Mouse (Mus musculus): ENCODE data around the gene Ttc27. TPM values are rescaled to one million over a fixed set of nuclear protein-coding genes. Genes with fewer than 3 reads are reported as not detected.

Ttc27 gene
- total RNA-seq, 2 experiments from 2014 or later, result 13.1 to 17.1 TPM

DNA sequence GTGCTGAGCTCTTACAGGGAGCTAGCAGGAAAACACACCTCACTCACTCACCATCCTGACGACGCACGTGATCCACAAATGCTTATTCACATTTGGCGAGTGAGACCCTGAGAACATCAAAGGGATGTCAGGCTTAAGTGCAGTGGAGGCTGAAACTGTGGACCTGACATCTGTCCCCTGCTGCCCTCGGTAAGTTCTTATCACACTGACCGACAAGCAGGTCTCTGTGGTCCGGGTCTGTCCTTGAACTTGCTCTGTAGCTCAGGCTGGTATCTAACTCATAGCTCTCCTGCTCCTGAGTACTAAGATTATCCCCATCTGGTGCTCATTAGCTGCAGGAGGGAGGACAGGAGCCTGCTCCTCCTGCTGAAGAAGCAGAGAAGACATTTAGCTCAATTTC is 162.2 kb downstream of the Ttc27 start:
- DNase-seq, result no peak

- DNase-seq, result no peak
Observed at GRCm38 (mm10) chr17:74887039-74887438, 169.5 kb downstream of the Ttc27 start.

DNA sequence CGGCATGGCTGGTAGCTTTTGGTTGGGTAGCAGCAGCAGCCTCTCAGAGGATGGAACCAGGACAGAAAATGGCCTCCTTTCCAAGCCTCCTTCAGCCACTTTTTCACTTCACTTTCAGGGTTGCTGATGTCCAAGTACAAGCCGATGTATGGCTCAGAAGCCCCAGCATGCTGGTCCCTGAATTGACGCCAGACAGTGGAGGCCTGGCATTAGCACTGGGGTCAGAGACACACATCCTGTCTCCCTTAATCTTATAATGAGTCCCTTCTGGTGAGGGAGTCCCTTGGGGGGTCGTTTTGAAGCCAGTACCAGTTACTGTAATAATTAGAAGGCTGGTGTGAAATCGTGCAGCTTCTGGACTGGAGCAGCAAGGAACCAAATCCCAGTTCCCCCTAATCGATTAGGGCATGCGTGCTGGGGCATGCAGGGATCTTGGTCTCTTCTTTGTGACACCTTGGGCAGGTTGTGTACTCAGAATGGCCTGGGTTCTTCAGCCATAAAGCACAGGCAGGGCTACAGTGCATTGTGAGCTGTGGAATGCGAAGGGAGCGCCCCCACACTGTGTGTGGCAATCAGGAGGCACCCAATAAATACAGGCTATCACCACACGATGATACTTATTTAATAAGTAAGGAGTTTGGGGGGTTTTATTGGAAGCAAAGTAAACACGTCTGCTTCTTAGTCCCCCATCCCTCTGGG is 171.5 kb downstream of the Ttc27 start:
- peak in 1 of 2 experiments; percentile 0 for DNase-seq

DNA sequence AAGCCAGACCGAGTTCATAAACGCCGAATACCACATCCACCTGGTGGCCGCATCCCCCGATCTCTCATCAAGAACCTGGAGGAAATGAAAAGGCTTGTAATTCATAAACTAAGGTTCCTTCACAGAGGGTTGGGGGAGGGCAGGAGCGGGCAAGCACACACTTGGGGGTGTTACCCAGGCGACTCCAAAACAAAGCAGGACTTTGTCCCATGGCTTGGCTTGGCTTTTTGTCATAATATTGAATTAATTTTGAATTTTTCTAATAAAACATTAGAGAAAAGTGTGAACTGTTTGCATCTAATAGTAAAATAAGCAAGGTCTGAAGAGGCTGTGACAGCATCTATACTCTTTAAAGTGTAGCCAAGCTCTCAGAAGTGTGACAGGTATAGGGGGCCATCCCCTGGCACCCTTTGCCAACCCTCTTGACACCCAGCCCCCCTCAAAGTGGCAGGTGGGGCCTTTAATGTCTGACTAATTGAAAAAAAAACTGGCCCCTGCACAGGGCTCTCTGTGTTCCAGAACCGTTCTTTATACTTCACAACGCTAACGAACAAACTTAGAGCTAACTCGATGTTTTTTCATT is 172.1 kb downstream of the Ttc27 start:
- DNase-seq, result no peak

DNA sequence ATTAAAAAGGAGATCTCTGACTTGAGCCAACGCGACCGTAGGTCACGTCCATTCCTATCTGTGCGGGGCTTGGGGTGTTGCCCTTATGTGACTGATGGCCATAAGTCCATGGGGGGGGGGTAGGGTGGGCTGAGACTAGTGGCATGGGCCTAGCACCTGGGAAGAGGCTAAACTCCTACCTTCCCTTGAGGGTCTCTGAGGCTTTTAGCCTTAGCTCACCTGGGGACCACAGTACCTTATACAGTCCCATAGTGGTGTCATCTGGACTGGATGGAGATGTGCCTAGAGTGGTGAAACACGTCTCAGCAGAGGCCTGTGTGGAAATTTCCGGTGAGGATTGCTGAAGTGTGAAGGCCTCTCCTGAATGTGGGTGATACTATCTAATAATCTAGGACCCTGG is 184.9 kb downstream of the Ttc27 start:
- no peak for DNase-seq

DNA sequence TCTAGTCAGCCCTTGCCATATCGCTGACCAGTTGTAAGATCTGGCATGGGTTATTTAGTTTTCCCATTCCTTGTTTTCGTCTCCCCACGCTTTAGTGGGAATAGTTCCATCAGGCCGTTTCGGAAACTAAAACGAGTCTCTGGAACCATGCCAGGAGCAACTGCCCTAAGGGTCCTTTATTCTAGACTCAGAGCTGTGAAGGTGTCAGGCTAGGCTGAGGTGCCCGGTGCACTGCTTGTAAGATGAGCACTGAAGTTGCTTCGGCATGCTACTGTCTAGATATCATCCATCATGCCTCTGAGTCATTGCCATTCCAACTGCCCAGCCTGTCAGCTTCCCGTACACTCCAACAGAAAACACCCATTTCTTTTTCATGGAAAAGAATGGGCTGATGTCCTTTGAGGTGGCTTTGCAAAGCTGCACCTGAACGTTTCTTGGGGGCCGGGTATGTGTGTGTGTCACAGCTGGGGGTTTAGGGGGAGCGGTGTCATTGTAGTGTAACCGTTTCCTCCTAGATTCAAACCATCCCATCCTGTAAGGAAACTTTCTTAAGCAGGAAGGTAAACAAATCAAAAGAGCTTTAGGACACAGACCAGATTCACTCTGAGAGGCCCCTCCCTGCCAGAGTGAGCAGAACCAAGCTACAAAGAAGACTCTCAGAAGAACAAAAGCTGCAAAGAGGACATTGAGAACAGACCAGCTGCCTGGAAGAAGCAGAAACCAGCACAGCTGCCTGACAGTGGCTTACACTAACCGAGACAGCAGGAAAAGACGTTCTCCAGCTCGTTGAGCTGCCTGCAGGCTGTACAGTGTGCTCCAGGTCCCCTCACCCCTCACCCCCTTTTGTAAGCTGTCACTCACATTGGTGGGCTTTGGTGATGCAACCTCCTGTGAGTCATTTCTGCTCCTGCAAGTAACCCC is 186.1 kb downstream of the Ttc27 start:
- peak; percentile 13 to 16 for DNase-seq

DNA sequence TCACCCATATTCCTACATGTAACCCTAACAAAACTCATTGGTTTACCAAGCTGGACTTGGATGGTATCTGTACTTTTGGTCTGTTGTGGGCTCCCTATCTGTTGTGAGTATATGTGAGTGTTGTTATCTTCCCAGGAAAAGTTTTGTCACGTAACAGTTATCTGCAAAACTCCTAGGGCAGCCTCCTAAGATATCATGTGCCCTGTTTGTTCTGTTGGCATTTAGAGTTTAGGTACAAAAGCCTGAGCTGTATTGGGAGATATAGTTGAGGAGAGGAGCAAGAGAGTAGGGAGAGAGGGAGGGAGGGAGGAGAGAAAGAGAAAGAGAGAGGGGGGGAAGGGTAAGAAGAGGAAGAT is 186.8 kb downstream of the Ttc27 start:
- no peak for DNase-seq

- no peak for DNase-seq
Observed at GRCm38 (mm10) chr17:74904956-74905355, 187.4 kb downstream of the Ttc27 start.

- DNase-seq, result no peak
Observed at GRCm38 (mm10) chr17:74912995-74913394, 195.5 kb downstream of the Ttc27 start.

Other genes with a start within 250 kb of the Ttc27 start
- gene Yipf4, start 228.2 kb upstream of the Ttc27 start, total RNA-seq (2021), result 10 to 100 TPM; 71.6 to 77.8 TPM
- 10 to 100 TPM; 62.2 to 72.5 TPM for gene Birc6, start 189.4 kb upstream of the Ttc27 start, total RNA-seq (2021)